Comparison of ENCODE assay signal across 9 mouse cellular contexts in genomic region chr4:32569995-32570938, GRCm38 (mm10). TPM values are rescaled to one million over a fixed set of nuclear protein-coding genes. Genes with fewer than 3 reads are reported as not detected.
DNase-seq lines count a peak whose midpoint lies in the region; ATAC-seq lines count a peak whose summit lies in the region.
"Had no signal": no experiment of that assay in that cellular context is flagged by ENCODE, and none has a peak within 500 bp of the region (broad histone marks: within the 10 kb centered on the region; RNA-seq: fewer than 3 reads in every experiment).

No protein-coding gene starts in this region.

- no peak overlapping the region for H3K4me3 ChIP-seq in hindbrain, embryonic 15.5 days
- H3K4me3 ChIP-seq in liver, embryonic 15.5 days (replicated peaks) = no peak overlapping the region
- H3K4me3 ChIP-seq: heart, embryonic 13.5 days had no signal

- no peaks in the 10 kb centered on the region for H3K9me3 ChIP-seq in hindbrain, embryonic 15.5 days
- no peaks in the 10 kb centered on the region for H3K9me3 ChIP-seq in liver, embryonic 15.5 days (replicated peaks)
- H3K9me3 ChIP-seq: heart, embryonic 13.5 days had no signal

- H3K27ac ChIP-seq in hindbrain, embryonic 15.5 days (replicated peaks) = peak overlapping the region; percentile 30; the same call in 1 of the 2 replicates
- H3K27ac ChIP-seq in liver, embryonic 15.5 days (replicated peaks) = peak overlapping the region; percentile 80
- H3K27ac ChIP-seq: heart, embryonic 13.5 days had no signal

- ATAC-seq in hindbrain, embryonic 15.5 days (ENCODE audit: low FRiP score, low read depth) = peak; percentile 62
- ATAC-seq in liver, embryonic 15.5 days (ENCODE audit: insufficient read depth) = peak; percentile 30

- H3K4me1 ChIP-seq in hindbrain, embryonic 15.5 days (replicated peaks) = peaks cover 29% of the 10 kb centered on the region
- peaks cover 18% of the 10 kb centered on the region for H3K4me1 ChIP-seq in liver, embryonic 15.5 days (replicated peaks)

- H3K4me2 ChIP-seq in hindbrain, embryonic 15.5 days = no peak overlapping the region; the same call in 1 of the 2 replicates
- H3K4me2 ChIP-seq in liver, embryonic 15.5 days = peak overlapping the region; percentile 37
- H3K4me2 ChIP-seq: heart, embryonic 13.5 days had no signal

- no peaks in the 10 kb centered on the region for H3K36me3 ChIP-seq in hindbrain, embryonic 15.5 days
- no peaks in the 10 kb centered on the region for H3K36me3 ChIP-seq in liver, embryonic 15.5 days (replicated peaks)

- H3K27me3 ChIP-seq in hindbrain, embryonic 15.5 days = no peaks in the 10 kb centered on the region
- H3K27me3 ChIP-seq in liver, embryonic 15.5 days = no peaks in the 10 kb centered on the region
- H3K27me3 ChIP-seq: heart, embryonic 13.5 days had no signal

- DNase-seq in adrenal gland, postnatal 10 days = peak; percentile 51
- no peak for DNase-seq in adrenal gland, adult 8-10 months
- peak; percentile 19 for DNase-seq in retina, postnatal 1 day
- no peak for DNase-seq in retina, embryonic 14.5 days (ENCODE audit: low spot score)
- DNase-seq in right cerebral cortex, adult 2 months (ENCODE audit: low spot score in 2 of 2) = peak; percentile 54 to 62
- no peak for DNase-seq in urinary bladder, adult 2 months (ENCODE audit: low spot score)

- H3K9ac ChIP-seq in hindbrain, embryonic 15.5 days = no peak overlapping the region
- H3K9ac ChIP-seq in liver, embryonic 15.5 days = no peak overlapping the region
- H3K9ac ChIP-seq: heart, embryonic 13.5 days had no signal

- 36% methylated on average over 17 of the region's 17 CpGs for WGBS in hindbrain, embryonic 15.5 days
- WGBS in liver, embryonic 15.5 days (ENCODE audit: insufficient replicate concordance) = 52% methylated on average over 17 of the region's 17 CpGs

RNA-seq across cellular contexts. Expression of gene Gja10, which starts 32.3 kb away (rescaled TPM):
- under 1 TPM in 1 of 2 experiments, not detected in 1; 0.12 TPM for total RNA-seq in adrenal gland, postnatal 10 days (2021)
- not detected for total RNA-seq in adrenal gland, adult 8-10 months (2022)
- 0.21 TPM in 1 of 2 replicates, not detected in the other for polyA plus RNA-seq in hindbrain, embryonic 15.5 days (2015; fragmentation: Nextera tagmentation; extraction: Ambion mirVana)
- 0.05 and 0.06 TPM in 2 replicates for polyA plus RNA-seq in liver, embryonic 15.5 days (2015; fragmentation: Nextera tagmentation; extraction: Ambion mirVana)
- not detected in 2 replicates for polyA plus RNA-seq in urinary bladder, adult 2 months (2012; rRNA removed)
- polyA plus RNA-seq: heart, embryonic 13.5 days had no signal

RNA-seq across cellular contexts. Expression of gene Casp8ap2, which starts 45.0 kb away (rescaled TPM):
- 10 to 100 TPM in 1 of 2 experiments, 1 to 10 TPM in 1; 9.8 to 11.8 TPM for total RNA-seq in adrenal gland, postnatal 10 days (2021)
- 1 to 10 TPM; 6.6 to 9.7 (median 8.5) TPM for total RNA-seq in adrenal gland, adult 8-10 months (2022)
- 44.1 and 44.2 TPM in 2 replicates for polyA plus RNA-seq in hindbrain, embryonic 15.5 days (2015; fragmentation: Nextera tagmentation; extraction: Ambion mirVana)
- polyA plus RNA-seq in liver, embryonic 15.5 days (2015; fragmentation: Nextera tagmentation; extraction: Ambion mirVana) = 26.1 and 26.6 TPM in 2 replicates
- 4.5 TPM in 2 replicates for polyA plus RNA-seq in urinary bladder, adult 2 months (2012; rRNA removed)

Comparison
In these comparisons a context has a peak if more than half of its experiments do, and no peak if none do; other contexts are left out.
1. DNase-seq: peak in adrenal gland, postnatal 10 days (single experiment), retina, postnatal 1 day (single experiment) and right cerebral cortex, adult 2 months (2 of 2); none in adrenal gland, adult 8-10 months (single experiment), retina, embryonic 14.5 days (single experiment) and urinary bladder, adult 2 months (single experiment).